Comparison of ENCODE assay signal across 8 mouse cellular contexts in genomic region chr2:148292895-148293294, GRCm38 (mm10).
DNase-seq lines count a peak whose midpoint lies in the region; ATAC-seq lines count a peak whose summit lies in the region.
"Had no signal": no experiment of that assay in that cellular context is flagged by ENCODE, and none has a peak within 500 bp of the region (broad histone marks: within the 10 kb centered on the region; RNA-seq: fewer than 3 reads in every experiment).

No protein-coding gene starts in this region.

- no peaks in the 10 kb centered on the region for H3K9me3 ChIP-seq in intestine, embryonic 15.5 days
- H3K9me3 ChIP-seq in intestine, embryonic 16.5 days (ENCODE audit: control insufficient read depth, low read length) = no peaks in the 10 kb centered on the region
- no peaks in the 10 kb centered on the region for H3K9me3 ChIP-seq in hindbrain, embryonic 13.5 days

- no peaks in the 10 kb centered on the region for H3K36me3 ChIP-seq in intestine, embryonic 15.5 days
- no peaks in the 10 kb centered on the region for H3K36me3 ChIP-seq in intestine, embryonic 16.5 days (ENCODE audit: control insufficient read depth, insufficient read depth, low read length)
- no peaks in the 10 kb centered on the region for H3K36me3 ChIP-seq in hindbrain, embryonic 13.5 days

- H3K4me1 ChIP-seq in intestine, embryonic 15.5 days (replicated peaks) = no peaks in the 10 kb centered on the region
- H3K4me1 ChIP-seq in intestine, embryonic 16.5 days (ENCODE audit: control insufficient read depth, insufficient read depth, low read length) = no peaks in the 10 kb centered on the region
- no peaks in the 10 kb centered on the region; the same call in 1 of the 2 replicates for H3K4me1 ChIP-seq in hindbrain, embryonic 13.5 days (replicated peaks)

- ATAC-seq in intestine, embryonic 15.5 days = peak; percentile 25; the same call in 1 of the 2 replicates
- ATAC-seq in intestine, embryonic 16.5 days = no peak
- 0 out of 2 replicates have a peak, but pooled peaks have one; percentile 63 for ATAC-seq in hindbrain, embryonic 13.5 days (ENCODE audit: low FRiP score)

- no peak overlapping the region for H3K9ac ChIP-seq in intestine, embryonic 15.5 days
- no peak overlapping the region for H3K9ac ChIP-seq in intestine, embryonic 16.5 days (ENCODE audit: low read depth, low read length)
- no peak overlapping the region for H3K9ac ChIP-seq in hindbrain, embryonic 13.5 days

- peak; percentile 25 for DNase-seq in right cerebral cortex, adult 18-20 months
- DNase-seq in right cerebral cortex, postnatal 4 days = no peak
- peak; percentile 33 for DNase-seq in telencephalon, adult 2 months (ENCODE audit: low read depth, low spot score)
- no peak for DNase-seq in cerebellum, postnatal 4 days (ENCODE audit: low spot score in 2 of 2)
- DNase-seq: thymus, postnatal 14 days had no signal

- no peaks in the 10 kb centered on the region for H3K27me3 ChIP-seq in intestine, embryonic 15.5 days (replicated peaks)
- H3K27me3 ChIP-seq in intestine, embryonic 16.5 days (replicated peaks; ENCODE audit: control insufficient read depth, insufficient read depth, low read length) = no peaks in the 10 kb centered on the region
- no peaks in the 10 kb centered on the region for H3K27me3 ChIP-seq in hindbrain, embryonic 13.5 days

- no peak overlapping the region for H3K4me2 ChIP-seq in intestine, embryonic 15.5 days (replicated peaks)
- no peak overlapping the region for H3K4me2 ChIP-seq in intestine, embryonic 16.5 days (ENCODE audit: low read depth, low read length)
- H3K4me2 ChIP-seq in hindbrain, embryonic 13.5 days = no peak overlapping the region

- H3K4me3 ChIP-seq in intestine, embryonic 15.5 days (replicated peaks) = no peak overlapping the region
- no peak overlapping the region for H3K4me3 ChIP-seq in intestine, embryonic 16.5 days (ENCODE audit: low read length)
- H3K4me3 ChIP-seq in hindbrain, embryonic 13.5 days = no peak overlapping the region

- 45% methylated on average over 2 of the region's 2 CpGs for WGBS in intestine, embryonic 15.5 days
- 36% methylated on average over 2 of the region's 2 CpGs for WGBS in intestine, embryonic 16.5 days
- WGBS in hindbrain, embryonic 13.5 days = 61% methylated on average over 2 of the region's 2 CpGs

- H3K27ac ChIP-seq in intestine, embryonic 15.5 days = no peak overlapping the region
- H3K27ac ChIP-seq in intestine, embryonic 16.5 days (ENCODE audit: low read length) = no peak overlapping the region
- no peak overlapping the region for H3K27ac ChIP-seq in hindbrain, embryonic 13.5 days

Comparison
In these comparisons a context has a peak if more than half of its experiments do, and no peak if none do; other contexts are left out.
1. DNase-seq: peak in right cerebral cortex, adult 18-20 months (single experiment) and telencephalon, adult 2 months (single experiment); none in right cerebral cortex, postnatal 4 days (single experiment) and cerebellum, postnatal 4 days (0 of 2).